Mouse (Mus musculus) hindbrain, embryonic 12.5 days (tissue): Measurements from ENCODE around the gene Myadml2. TPM values are rescaled to one million over a fixed set of nuclear protein-coding genes. Genes with fewer than 3 reads are reported as not detected.

Experiments
- ATAC-seq: fragments of 200-750 bp; cut with Nextera tagmentation; 2 replicates; pipeline ENCODE4 v1.8.0; 2017; ENCODE audit warnings: moderate TSS enrichment; ENCODE audit not compliant: low FRiP score
- H3K27ac ChIP-seq: fragments of 300-500 bp; sonication (generic); 2 replicates; pipeline ENCODE4 v1.5.1; 2016; ENCODE audit warnings: mild to moderate bottlenecking
- H3K27me3 ChIP-seq: fragments of 300-500 bp; sonication (generic); 2 replicates; pipeline ENCODE4 v1.6.1; 2016; ENCODE audit warnings: mild to moderate bottlenecking
- H3K36me3 ChIP-seq: fragments of 300-500 bp; sonication (generic); 2 replicates; pipeline ENCODE4 v1.6.1; 2016; ENCODE audit warnings: mild to moderate bottlenecking
- H3K4me1 ChIP-seq: fragments of 300-500 bp; sonication (generic); 2 replicates; pipeline ENCODE4 v1.6.1; 2016
- H3K4me2 ChIP-seq: fragments of 300-500 bp; sonication (generic); replicated peaks from 2 replicates; pipeline ENCODE4 v1.6.1; 2016; ENCODE audit warnings: mild to moderate bottlenecking
- H3K4me3 ChIP-seq: fragments of 300-500 bp; sonication (generic); 2 replicates; pipeline ENCODE4 v1.5.1; 2016; ENCODE audit warnings: mild to moderate bottlenecking
- H3K9ac ChIP-seq: fragments of 300-500 bp; sonication (generic); 2 replicates; pipeline ENCODE4 v1.6.1; 2016; ENCODE audit warnings: mild to moderate bottlenecking, moderate library complexity
- H3K9me3 ChIP-seq: fragments of 300-500 bp; sonication (generic); replicated peaks from 2 replicates; pipeline ENCODE4 v1.6.1; 2016; ENCODE audit warnings: mild to moderate bottlenecking
- WGBS: fragments of 180-500 bp; shearing (Covaris S2); methylation state at CpG from one replicate; pipeline ENCODE4 v1.1.7; 2016; 5-methylcytosine and 5-hydroxymethylcytosine counted together
- polyA plus RNA-seq: library from polyadenylated mRNA; unstranded; fragments of >200 nt; fragmentation: Nextera tagmentation; extraction: Ambion mirVana; gene quantifications from 2 replicates; pipeline ENCODE4 v1.2.1, GENCODE M21; 2016

Gene Myadml2
- polyA plus RNA-seq, 1 experiment from 2014 or later: 0.39 TPM

DNA sequence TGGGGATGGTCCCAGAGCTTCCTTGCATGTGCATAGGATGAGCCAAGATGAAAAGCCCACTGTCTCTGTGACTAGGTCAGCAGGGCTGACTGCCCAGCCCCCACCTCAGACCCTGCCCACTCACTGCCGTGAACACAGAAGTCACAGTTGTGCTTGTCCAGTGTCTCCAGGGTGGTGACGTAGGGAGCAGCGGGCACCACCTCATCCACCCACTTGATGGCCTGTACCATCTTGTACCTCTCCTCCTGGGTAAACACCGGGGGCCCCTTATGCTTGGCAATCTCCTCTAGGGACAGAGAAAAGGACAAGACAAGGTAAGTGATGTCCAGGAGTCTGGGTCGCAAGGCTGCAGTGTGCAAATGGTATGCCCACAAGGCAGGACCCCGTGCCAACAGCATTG, 32.8 kb downstream of the Myadml2 start:
- no peak overlapping the region for H3K4me3 ChIP-seq
- 96% methylated on average over 6 of the region's 6 CpGs for WGBS
- peaks cover 63% of the 10 kb centered on the region for H3K36me3 ChIP-seq
- no peaks in the 10 kb centered on the region for H3K27me3 ChIP-seq
- H3K27ac ChIP-seq: no peak overlapping the region
- H3K9ac ChIP-seq: peak overlapping the region; percentile 32; the same call in 1 of the 2 replicates
- H3K4me1 ChIP-seq: peaks cover 24% of the 10 kb centered on the region
- ATAC-seq: no peak
- no peaks in the 10 kb centered on the region for H3K9me3 ChIP-seq
- H3K4me2 ChIP-seq: no peak overlapping the region

DNA sequence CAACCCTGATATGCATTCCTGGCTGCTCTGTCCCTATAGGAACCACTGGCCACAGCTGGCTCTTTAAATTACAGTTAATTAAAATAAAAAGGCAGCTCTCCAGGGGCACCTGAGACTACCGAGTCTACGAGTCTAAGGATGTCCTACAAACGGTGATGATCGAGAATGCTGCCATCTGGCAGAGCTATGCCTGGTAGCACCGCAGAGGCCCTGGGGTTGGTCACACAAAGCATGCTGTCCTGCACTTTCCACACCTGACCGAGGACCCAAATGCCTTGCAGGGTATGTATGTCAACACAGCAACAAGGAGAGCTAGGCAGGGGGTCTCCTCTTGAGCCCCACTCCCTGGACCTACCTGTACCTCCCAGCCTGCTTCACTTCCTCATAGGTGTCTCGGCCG, 34.0 kb downstream of the Myadml2 start:
- Histone ChIP-seq H3K4me3 (no peak overlapping the region), H3K9me3 (no peaks in the 10 kb centered on the region), H3K27me3 (peaks cover 10% of the 10 kb centered on the region), H3K27ac (no peak overlapping the region), H3K9ac (no peak overlapping the region; the same call in 1 of the 2 replicates), H3K36me3 (peaks cover 62% of the 10 kb centered on the region), H3K4me2 (no peak overlapping the region), H3K4me1 (peaks cover 24% of the 10 kb centered on the region)
- ATAC-seq: no peak
- 82% methylated on average over 8 of the region's 8 CpGs for WGBS

DNA sequence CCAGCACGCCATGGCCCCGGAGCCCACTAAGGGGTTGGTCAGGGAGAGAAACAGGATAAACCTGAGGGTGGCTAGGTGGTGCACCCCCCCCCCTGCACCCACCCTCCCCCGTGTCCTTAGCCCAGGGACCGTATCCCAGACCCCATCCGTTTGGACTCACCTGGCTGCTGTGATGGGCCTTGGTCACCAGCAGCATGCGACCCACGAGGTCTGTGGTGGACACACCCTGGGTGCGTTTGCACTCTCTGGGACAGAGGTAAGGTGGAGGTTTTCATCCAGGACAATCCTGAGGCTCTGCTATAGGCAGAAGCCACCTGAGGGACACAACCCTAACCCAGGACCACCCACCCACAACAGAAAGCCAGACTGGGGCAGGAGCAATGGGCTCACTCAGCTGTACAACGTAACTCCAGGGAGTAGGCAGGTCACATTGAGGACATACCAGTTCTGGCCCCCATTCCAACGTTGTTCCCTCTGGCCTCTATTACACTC, 34.4 kb downstream of the Myadml2 start:
- H3K9ac ChIP-seq: no peak overlapping the region; the same call in 1 of the 2 replicates
- H3K27ac ChIP-seq: no peak overlapping the region
- 92% methylated on average over 10 of the region's 10 CpGs for WGBS
- peaks cover 14% of the 10 kb centered on the region for H3K27me3 ChIP-seq
- H3K9me3 ChIP-seq: no peaks in the 10 kb centered on the region
- ATAC-seq: no peak
- H3K4me2 ChIP-seq: no peak overlapping the region
- no peak overlapping the region for H3K4me3 ChIP-seq
- H3K36me3 ChIP-seq: peaks cover 57% of the 10 kb centered on the region
- peaks cover 27% of the 10 kb centered on the region for H3K4me1 ChIP-seq

DNA sequence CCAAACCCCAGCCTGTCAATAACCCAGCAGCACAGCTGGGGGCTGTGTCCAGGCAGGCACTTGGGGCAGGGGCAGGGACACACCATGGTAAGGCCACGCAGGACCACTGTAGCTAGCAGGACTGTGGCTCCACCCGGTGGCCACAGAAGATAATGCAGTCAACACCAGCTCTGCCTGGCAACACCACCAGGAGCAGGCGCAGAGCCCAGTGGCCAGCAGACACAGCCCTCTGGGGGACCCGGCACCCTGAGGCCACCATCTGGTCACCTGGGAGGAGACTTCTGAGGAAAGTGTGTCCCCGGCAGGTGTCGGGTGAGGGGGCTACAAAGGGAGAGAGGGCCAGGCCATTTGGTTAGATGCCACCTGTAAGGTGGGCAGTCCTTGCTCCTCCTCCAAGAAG, 35.2 kb downstream of the Myadml2 start:
- peaks cover 17% of the 10 kb centered on the region for H3K27me3 ChIP-seq
- no peak overlapping the region for H3K4me3 ChIP-seq
- H3K9ac ChIP-seq: no peak overlapping the region
- no peak overlapping the region for H3K27ac ChIP-seq
- H3K4me1 ChIP-seq: peaks cover 27% of the 10 kb centered on the region
- ATAC-seq: no peak
- no peaks in the 10 kb centered on the region for H3K9me3 ChIP-seq
- peaks cover 50% of the 10 kb centered on the region for H3K36me3 ChIP-seq
- no peak overlapping the region for H3K4me2 ChIP-seq
- WGBS: 43% methylated on average over 6 of the region's 6 CpGs

DNA sequence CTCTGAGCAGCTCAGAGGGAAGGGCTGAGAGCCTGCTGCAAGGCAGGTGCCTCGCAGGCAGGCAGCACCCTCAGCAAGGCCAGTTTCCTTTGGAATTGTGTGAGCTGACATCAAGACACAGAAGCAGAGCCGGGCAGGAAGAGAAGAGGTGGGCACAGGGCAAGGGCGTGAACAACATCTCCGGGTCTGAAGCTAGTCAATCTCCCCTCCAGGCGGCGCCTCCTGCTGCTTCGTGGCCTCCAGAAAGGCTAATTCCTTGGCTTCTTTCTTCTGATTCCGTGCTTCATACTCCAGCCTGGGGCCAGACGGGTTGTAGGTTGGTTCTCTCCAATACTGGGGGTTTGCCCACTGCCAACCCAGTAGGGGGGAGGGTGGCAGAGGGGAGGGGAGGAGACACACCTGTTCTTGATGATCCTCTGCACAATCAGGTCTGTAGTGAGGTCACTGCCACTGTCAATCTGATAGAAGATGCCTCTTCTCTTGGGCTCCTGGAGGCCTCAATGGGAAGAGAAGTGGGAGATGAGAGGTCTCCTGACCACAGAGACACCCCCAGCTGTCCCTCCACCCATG, 37.4 kb downstream of the Myadml2 start:
- H3K9ac ChIP-seq: no peak overlapping the region

DNA sequence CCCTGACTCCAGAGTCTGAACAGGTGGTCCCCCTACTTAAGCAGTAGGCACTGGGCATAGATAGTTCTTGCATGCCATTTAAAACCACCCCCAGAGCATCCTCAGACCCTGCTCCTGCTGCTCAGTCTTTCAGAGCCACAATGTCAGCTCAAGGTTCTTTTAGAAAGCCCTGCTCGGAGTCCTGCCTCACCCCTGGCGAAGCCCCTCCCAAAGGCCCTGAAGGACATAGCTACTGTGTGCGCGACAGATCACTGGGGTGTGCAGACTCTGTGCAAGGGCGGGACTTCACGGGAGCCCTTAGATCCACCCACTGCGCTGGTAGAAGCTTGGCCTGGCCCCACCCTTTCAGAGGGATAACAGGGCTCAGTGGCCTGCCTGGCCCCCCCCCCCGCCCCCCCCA, 38.7 kb downstream of the Myadml2 start:
- Histone ChIP-seq H3K4me1 (peaks cover 9% of the 10 kb centered on the region), H3K27me3 (peaks cover 26% of the 10 kb centered on the region), H3K9me3 (no peaks in the 10 kb centered on the region), H3K4me2 (no peak overlapping the region), H3K9ac (no peak overlapping the region), H3K4me3 (no peak overlapping the region), H3K27ac (no peak overlapping the region), H3K36me3 (peaks cover 72% of the 10 kb centered on the region)
- 38% methylated on average over 8 of the region's 8 CpGs for WGBS
- no peak for ATAC-seq

More for the DNA sequence above, 37.4 kb downstream of the Myadml2 start:
- peaks cover 66% of the 10 kb centered on the region for H3K36me3 ChIP-seq
- H3K4me1 ChIP-seq: peaks cover 13% of the 10 kb centered on the region
- H3K4me3 ChIP-seq: no peak overlapping the region
- H3K4me2 ChIP-seq: no peak overlapping the region
- 79% methylated on average over 9 of the region's 9 CpGs for whole genome bisulfite sequencing
- peaks cover 26% of the 10 kb centered on the region for H3K27me3 ChIP-seq
- no peaks in the 10 kb centered on the region for H3K9me3 ChIP-seq
- H3K27ac ChIP-seq: no peak overlapping the region
- no peak for ATAC-seq

DNA sequence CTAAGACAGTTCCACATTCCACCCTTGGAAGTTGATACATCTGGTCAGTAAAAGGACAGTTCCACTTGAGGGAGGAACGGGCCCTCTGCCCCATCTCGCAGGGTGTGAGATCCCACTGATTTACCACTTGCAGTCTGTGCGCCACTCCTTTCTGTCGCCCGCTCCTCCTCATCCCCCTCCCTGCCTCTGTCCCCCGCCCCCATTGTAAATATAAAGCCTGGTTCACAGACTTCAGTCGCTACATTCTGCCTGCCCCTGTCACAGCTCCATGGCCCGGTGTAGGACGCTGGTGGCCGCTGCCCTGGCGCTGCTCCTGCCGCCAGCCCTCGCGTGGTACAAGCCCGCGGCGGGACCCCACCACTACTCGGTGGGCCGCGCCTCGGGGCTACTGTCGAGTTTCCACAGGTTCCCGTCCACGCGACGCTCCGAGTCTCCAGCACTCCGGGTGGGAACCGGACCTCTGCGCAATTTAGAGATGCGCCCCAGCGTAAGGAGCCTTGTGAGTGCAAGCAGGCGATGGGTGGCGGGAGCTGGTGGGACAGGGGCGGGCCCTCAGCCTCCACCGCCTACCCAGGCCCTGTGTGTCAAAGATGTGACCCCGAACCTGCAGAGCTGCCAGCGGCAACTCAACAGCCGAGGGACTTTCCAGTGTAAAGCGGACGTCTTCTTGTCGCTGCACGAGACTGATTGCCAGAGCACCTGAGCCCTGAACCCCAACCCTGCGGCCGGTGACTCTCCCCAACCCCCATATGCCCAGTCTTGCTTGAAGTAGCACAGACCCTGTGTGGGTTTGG, 39.5 kb downstream of the Myadml2 start, which contains the start of gene Npb:
Npb (plus strand) TSS at position 237 of the 794 bp plus-strand sequence.
- ATAC-seq: no peak
- peaks cover 26% of the 10 kb centered on the region for H3K27me3 ChIP-seq
- H3K27ac ChIP-seq: no peak within 1 kb of the TSS
- 5% methylated on average over 45 of the region's 45 CpGs for WGBS
- H3K4me3 ChIP-seq: peak within 1 kb of the TSS; percentile 13
- peaks cover 9% of the 10 kb centered on the region for H3K4me1 ChIP-seq
- H3K9ac ChIP-seq: peak within 1 kb of the TSS; percentile 43; the same call in 1 of the 2 replicates
- H3K4me2 ChIP-seq: peak within 1 kb of the TSS; percentile 48
- H3K9me3 ChIP-seq: no peaks in the 10 kb centered on the region
- H3K36me3 ChIP-seq: peaks cover 77% of the 10 kb centered on the region

- ATAC-seq: no peak
- Histone ChIP-seq H3K4me2 (no peak overlapping the region), H3K9ac (no peak overlapping the region), H3K36me3 (peaks cover 76% of the 10 kb centered on the region), H3K27ac (no peak overlapping the region), H3K4me3 (no peak overlapping the region), H3K9me3 (no peaks in the 10 kb centered on the region), H3K27me3 (peaks cover 26% of the 10 kb centered on the region), H3K4me1 (peaks cover 9% of the 10 kb centered on the region)
- WGBS: 83% methylated on average over 4 of the region's 4 CpGs
These were observed 41.2 kb downstream of the Myadml2 start for GRCm38 (mm10) chr11:120606764-120607163.

DNA sequence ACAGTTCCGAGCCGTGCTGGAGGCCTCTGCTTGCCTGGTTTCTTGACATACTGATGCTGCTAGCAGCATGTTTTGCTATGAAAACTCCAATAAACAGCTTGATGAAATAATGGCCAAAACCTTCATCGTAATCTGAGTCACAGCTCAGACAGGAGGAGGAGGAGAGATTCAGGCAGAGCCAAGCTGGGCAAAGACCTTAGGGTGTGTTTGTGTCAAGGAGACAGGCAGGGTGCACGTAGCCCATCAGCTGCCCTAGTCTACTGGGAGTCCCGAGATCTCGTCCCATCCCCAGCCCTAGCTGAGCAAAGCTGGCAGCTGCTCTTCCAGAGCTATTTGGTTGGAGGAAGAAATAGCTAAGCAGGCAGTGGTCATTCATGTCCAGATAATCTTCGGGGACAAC, 42.3 kb downstream of the Myadml2 start:
- WGBS: 92% methylated on average over 7 of the region's 7 CpGs
- no peaks in the 10 kb centered on the region for H3K9me3 ChIP-seq
- H3K4me1 ChIP-seq: peaks cover 9% of the 10 kb centered on the region
- no peak overlapping the region for H3K27ac ChIP-seq
- H3K4me2 ChIP-seq: no peak overlapping the region
- H3K4me3 ChIP-seq: no peak overlapping the region
- peaks cover 26% of the 10 kb centered on the region for H3K27me3 ChIP-seq
- no peak for ATAC-seq
- H3K36me3 ChIP-seq: peaks cover 71% of the 10 kb centered on the region
- H3K9ac ChIP-seq: no peak overlapping the region

DNA sequence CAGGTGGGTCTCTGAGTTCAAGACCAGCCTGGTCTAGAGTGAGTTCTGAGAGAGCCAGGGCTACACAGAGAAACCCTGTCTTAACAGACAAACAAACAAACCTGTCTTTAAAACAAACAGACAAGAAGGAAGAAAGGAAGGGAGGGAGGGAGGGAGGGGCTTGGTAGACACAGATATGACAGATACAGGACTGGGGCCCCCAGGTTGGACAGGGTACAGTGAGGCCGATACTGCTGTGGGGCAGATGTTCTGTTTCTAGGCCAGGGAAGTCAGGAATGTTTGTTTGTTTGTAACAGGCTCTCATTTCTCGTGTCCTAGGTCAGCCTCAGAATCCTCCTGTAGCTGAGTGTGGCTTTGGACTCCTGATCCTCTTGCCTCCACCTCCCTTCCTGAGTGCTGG, 44.4 kb downstream of the Myadml2 start:
- Histone ChIP-seq H3K4me1 (peaks cover 13% of the 10 kb centered on the region), H3K4me3 (no peak overlapping the region), H3K9me3 (no peaks in the 10 kb centered on the region), H3K4me2 (no peak overlapping the region), H3K27ac (no peak overlapping the region), H3K27me3 (peaks cover 12% of the 10 kb centered on the region), H3K9ac (no peak overlapping the region), H3K36me3 (peaks cover 60% of the 10 kb centered on the region)
- WGBS: 88% methylated on average over 2 of the region's 2 CpGs
- no peak for ATAC-seq

DNA sequence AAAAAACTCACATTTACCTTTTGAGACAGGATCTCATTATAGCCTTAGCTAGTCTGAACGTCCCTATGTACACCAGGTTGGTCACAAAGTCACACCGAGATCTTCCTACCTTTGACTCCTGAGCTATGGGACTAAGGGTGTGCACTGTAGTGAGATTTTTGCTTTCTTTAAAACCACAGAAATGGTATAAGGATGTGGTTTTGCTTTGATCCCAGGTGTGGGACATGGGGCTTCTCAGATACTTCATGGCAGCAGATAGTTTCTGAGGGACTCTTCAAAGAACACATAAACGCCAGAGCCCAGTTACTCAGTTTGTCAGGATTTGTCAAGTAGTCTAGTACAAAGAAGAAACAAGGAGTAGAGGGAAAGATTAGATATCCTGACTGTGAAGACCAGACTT, 47.2 kb downstream of the Myadml2 start:
- Histone ChIP-seq H3K27me3 (no peaks in the 10 kb centered on the region), H3K4me2 (no peak overlapping the region), H3K4me1 (peaks cover 21% of the 10 kb centered on the region), H3K9me3 (no peaks in the 10 kb centered on the region), H3K9ac (no peak overlapping the region), H3K27ac (no peak overlapping the region), H3K36me3 (peaks cover 55% of the 10 kb centered on the region), H3K4me3 (no peak overlapping the region)
- ATAC-seq: no peak
- 98% methylated on average over 3 of the region's 3 CpGs for WGBS

DNA sequence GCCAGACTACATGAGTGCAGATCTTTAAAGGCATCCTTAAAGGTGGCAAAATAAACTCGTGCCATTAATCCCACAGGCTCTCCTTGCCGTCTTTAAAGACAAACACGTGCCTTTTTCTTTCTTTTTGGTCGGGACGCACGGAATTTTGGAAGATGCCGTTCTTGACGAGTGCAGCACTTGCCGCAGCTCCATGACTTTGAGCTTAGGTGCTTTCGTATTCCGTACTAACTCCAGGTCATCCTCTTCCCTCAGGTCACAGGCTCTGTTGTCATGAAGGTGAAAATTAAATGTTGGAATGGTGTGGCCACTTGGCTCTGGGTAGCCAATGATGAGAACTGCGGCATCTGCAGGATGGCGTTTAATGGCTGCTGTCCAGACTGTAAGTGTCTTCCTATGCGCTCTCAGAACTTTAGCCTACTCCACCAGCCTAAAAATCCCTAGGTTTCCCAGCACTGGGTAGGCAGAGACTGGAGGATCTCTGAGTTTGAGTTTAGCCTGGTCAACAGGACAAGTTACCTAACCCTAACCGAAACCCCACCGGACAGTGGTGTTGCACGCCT, 48.9 kb downstream of the Myadml2 start:
- ATAC-seq: no peak
- peaks cover 52% of the 10 kb centered on the region for H3K36me3 ChIP-seq

More for the DNA sequence above, 48.9 kb downstream of the Myadml2 start:
- Histone ChIP-seq H3K27me3 (no peaks in the 10 kb centered on the region), H3K4me3 (peak overlapping the region; percentile 83), H3K27ac (peak overlapping the region; percentile 91), H3K9ac (peak overlapping the region; percentile 93), H3K4me2 (peak overlapping the region; percentile 96), H3K9me3 (no peaks in the 10 kb centered on the region), H3K4me1 (peaks cover 21% of the 10 kb centered on the region)
- 44% methylated on average over 17 of the region's 17 CpGs for WGBS
